Mouse (Mus musculus): ENCODE measurements around the gene Gm17783. TPM values are rescaled to one million over a fixed set of nuclear protein-coding genes. Genes with fewer than 3 reads are reported as not detected.
"Not testable (repeated sequence)": the region's sequence is repeated elsewhere in the genome, so short reads cannot be mapped to it uniquely, and the experiment has no call there.

Gene Gm17783
- polyA plus RNA-seq, 1 experiment from 2014 or later = not detected

- Histone ChIP-seq H3K9ac (ENCODE audit: low read depth, low read length) (no peak overlapping the region), H3K36me3 (ENCODE audit: control insufficient read depth, insufficient read depth, low read length) (no peaks in the 10 kb centered on the region), H3K4me2 (ENCODE audit: low read length) (no peak overlapping the region), H3K27me3 (replicated peaks; ENCODE audit: control insufficient read depth, insufficient read depth, low read length) (no peaks in the 10 kb centered on the region), H3K9me3 (ENCODE audit: control insufficient read depth, low read length) (no peaks in the 10 kb centered on the region), H3K4me1 (ENCODE audit: control insufficient read depth, insufficient read depth, low read depth, low read length) (no peaks in the 10 kb centered on the region), H3K4me3 (ENCODE audit: low read length) (no peak overlapping the region), H3K27ac (ENCODE audit: low read depth, low read length) (no peak overlapping the region)
- no peak for ATAC-seq
- WGBS = 88% methylated on average over 5 of the region's 5 CpGs
These were observed 6.3 kb downstream of the Gm17783 start for GRCm38 (mm10) chr16:45525551-45525950.

GRCm38 (mm10) chr16:45495326-45495725 lies 36.5 kb downstream of the Gm17783 start:
- Histone ChIP-seq H3K4me3 (ENCODE audit: low read length) (no peak overlapping the region), H3K9me3 (ENCODE audit: control insufficient read depth, low read length) (no peaks in the 10 kb centered on the region), H3K9ac (ENCODE audit: low read depth, low read length) (no peak overlapping the region), H3K27ac (ENCODE audit: low read depth, low read length) (no peak overlapping the region), H3K36me3 (ENCODE audit: control insufficient read depth, insufficient read depth, low read length) (no peaks in the 10 kb centered on the region), H3K4me1 (ENCODE audit: control insufficient read depth, insufficient read depth, low read depth, low read length) (no peaks in the 10 kb centered on the region), H3K4me2 (ENCODE audit: low read length) (no peak overlapping the region), H3K27me3 (replicated peaks; ENCODE audit: control insufficient read depth, insufficient read depth, low read length) (no peaks in the 10 kb centered on the region)
- WGBS = 80% methylated on average over 1 of the region's 1 CpGs
- ATAC-seq = no peak

- no peaks in the 10 kb centered on the region for H3K4me1 ChIP-seq (ENCODE audit: control insufficient read depth, insufficient read depth, low read depth, low read length)
- no peak for ATAC-seq
- H3K36me3 ChIP-seq (ENCODE audit: control insufficient read depth, insufficient read depth, low read length) = no peaks in the 10 kb centered on the region
- H3K4me2 ChIP-seq (ENCODE audit: low read length) = no peak within 1 kb of the TSS
- 75% methylated on average over 5 of the region's 5 CpGs for WGBS
- no peak within 1 kb of the TSS for H3K9ac ChIP-seq (ENCODE audit: low read depth, low read length)
- no peak within 1 kb of the TSS for H3K4me3 ChIP-seq (ENCODE audit: low read length)
- H3K27ac ChIP-seq (ENCODE audit: low read depth, low read length) = no peak within 1 kb of the TSS
- no peaks in the 10 kb centered on the region for H3K9me3 ChIP-seq (ENCODE audit: control insufficient read depth, low read length)
- H3K27me3 ChIP-seq (replicated peaks; ENCODE audit: control insufficient read depth, insufficient read depth, low read length) = no peaks in the 10 kb centered on the region
These were observed 38.9 kb downstream of the Gm17783 start, which contains the start of gene Gm609 for GRCm38 (mm10) chr16:45492927-45493326. Gene Gm609, minus strand, starts transcription at chr16:45492969.

GRCm38 (mm10) chr16:45476991-45477390 lies 54.9 kb downstream of the Gm17783 start:
- Histone ChIP-seq H3K36me3 (ENCODE audit: control insufficient read depth, insufficient read depth, low read length) (no peaks in the 10 kb centered on the region), H3K9ac (ENCODE audit: low read depth, low read length) (no peak overlapping the region), H3K27me3 (replicated peaks; ENCODE audit: control insufficient read depth, insufficient read depth, low read length) (no peaks in the 10 kb centered on the region), H3K4me2 (ENCODE audit: low read length) (no peak overlapping the region), H3K4me1 (ENCODE audit: control insufficient read depth, insufficient read depth, low read depth, low read length) (no peaks in the 10 kb centered on the region), H3K4me3 (ENCODE audit: low read length) (no peak overlapping the region), H3K9me3 (ENCODE audit: control insufficient read depth, low read length) (no peaks in the 10 kb centered on the region), H3K27ac (ENCODE audit: low read depth, low read length) (no peak overlapping the region)
- ATAC-seq = no peak

- not testable (repeated sequence) for H3K36me3 ChIP-seq (ENCODE audit: control insufficient read depth, insufficient read depth, low read length); H3K4me2 ChIP-seq (ENCODE audit: low read length); ATAC-seq; H3K4me1 ChIP-seq (ENCODE audit: control insufficient read depth, insufficient read depth, low read depth, low read length); H3K27ac ChIP-seq (ENCODE audit: low read depth, low read length); H3K9me3 ChIP-seq (ENCODE audit: control insufficient read depth, low read length); H3K4me3 ChIP-seq (ENCODE audit: low read length); H3K27me3 ChIP-seq (replicated peaks; ENCODE audit: control insufficient read depth, insufficient read depth, low read length); H3K9ac ChIP-seq (ENCODE audit: low read depth, low read length)
- 72% methylated on average over 3 of the region's 3 CpGs for WGBS
These were observed 60.0 kb downstream of the Gm17783 start for GRCm38 (mm10) chr16:45471836-45472235.

Other genes with a start within 250 kb of the Gm17783 start
- 364 and 369 TPM in 2 replicates for gene Cd200, start 123.0 kb downstream of the Gm17783 start, polyA plus RNA-seq (2015; fragmentation: Nextera tagmentation; extraction: Ambion mirVana)
- not detected in 2 replicates for gene Gm609, start 39.1 kb downstream of the Gm17783 start, polyA plus RNA-seq (2015; fragmentation: Nextera tagmentation; extraction: Ambion mirVana)
- not detected in 2 replicates for gene Slc9c1, start 3.3 kb upstream of the Gm17783 start, polyA plus RNA-seq (2015; fragmentation: Nextera tagmentation; extraction: Ambion mirVana)
- 0.05 TPM in 1 of 2 replicates, not detected in the other for gene Gcsam, start 78.3 kb upstream of the Gm17783 start, polyA plus RNA-seq (2015; fragmentation: Nextera tagmentation; extraction: Ambion mirVana)
- gene BC016579, start 122.0 kb upstream of the Gm17783 start, polyA plus RNA-seq (2015; fragmentation: Nextera tagmentation; extraction: Ambion mirVana) = not detected in 2 replicates
- 0.50 and 0.87 TPM in 2 replicates for gene Tmprss7, start 161.6 kb upstream of the Gm17783 start, polyA plus RNA-seq (2015; fragmentation: Nextera tagmentation; extraction: Ambion mirVana)
- 428 and 438 TPM in 2 replicates for gene Tagln3, start 192.6 kb upstream of the Gm17783 start, polyA plus RNA-seq (2015; fragmentation: Nextera tagmentation; extraction: Ambion mirVana)
- 39.3 and 39.5 TPM in 2 replicates for gene Abhd10, start 210.9 kb upstream of the Gm17783 start, polyA plus RNA-seq (2015; fragmentation: Nextera tagmentation; extraction: Ambion mirVana)